Mouse (Mus musculus): ENCODE results near the gene Snap91. TPM values are rescaled to one million over a fixed set of nuclear protein-coding genes. Genes with fewer than 3 reads are reported as not detected.

Gene Snap91
- not detected for total RNA-seq (2023)

DNA sequence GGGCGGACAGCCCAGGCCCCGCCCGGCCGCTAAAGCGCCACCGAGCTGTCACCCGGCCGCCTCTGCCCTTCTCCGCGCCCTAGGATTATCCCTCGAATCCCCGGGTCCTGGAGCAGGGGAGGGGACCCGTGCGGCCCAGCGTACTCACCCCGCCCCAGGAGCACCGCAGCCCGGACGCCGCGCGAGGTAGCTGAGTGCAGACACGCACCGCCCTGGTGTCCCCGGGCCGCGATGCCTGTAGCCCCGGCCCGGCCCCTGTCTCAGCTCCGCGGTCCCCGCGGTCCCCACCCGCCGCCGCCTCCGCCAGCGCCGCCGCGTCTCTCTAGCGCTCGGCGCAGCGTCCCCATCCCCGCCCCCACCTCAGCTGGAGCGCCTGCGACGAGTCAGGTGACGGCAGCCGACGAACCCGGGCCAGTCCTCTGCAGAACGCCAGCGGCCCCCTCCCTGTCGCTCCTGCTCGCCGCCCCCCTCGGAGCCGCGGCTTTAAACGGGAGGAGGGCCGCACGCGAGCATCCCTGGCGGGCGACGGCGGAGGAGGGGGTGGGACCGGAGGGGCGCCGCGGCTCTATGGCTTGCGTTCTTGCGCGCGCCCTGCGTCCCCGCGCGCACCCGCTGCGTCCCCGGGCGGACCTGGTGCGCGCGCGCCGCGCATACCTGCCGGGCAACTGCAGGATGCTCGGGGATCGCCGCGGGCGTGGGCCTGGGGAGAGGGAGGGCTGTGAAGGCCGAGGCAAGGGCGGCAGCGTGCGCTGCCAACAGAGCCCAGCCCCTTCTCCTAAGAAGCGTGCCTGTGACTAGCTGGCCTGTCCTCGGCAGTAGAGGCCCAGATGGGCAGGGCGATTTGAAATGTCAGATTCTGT, at the start of gene Snap91:
Snap91 (minus strand) TSS at position 542 of the 860 bp plus-strand sequence.

GRCm38 (mm10) chr9:86742959-86743911, 137.2 kb downstream of the Snap91 start, which contains the start of gene Prss35:
TSS of gene Prss35 (plus strand) at chr9:86743649.

Other genes with a start within 250 kb of the Snap91 start
- gene Me1, start 184.7 kb downstream of the Snap91 start, total RNA-seq (2023): under 1 TPM; 0.20 to 0.26 TPM
- gene Prss35, start 137.0 kb downstream of the Snap91 start, total RNA-seq (2023): 1 to 10 TPM; 1.1 to 1.4 TPM
- not detected for gene Ripply2, start 134.9 kb upstream of the Snap91 start, total RNA-seq (2023)
- gene Cyb5r4, start 141.4 kb upstream of the Snap91 start, total RNA-seq (2023): 100 to 1,000 TPM; 119 to 136 TPM

All from neutrophil, adult 83 days (primary cell).